Mouse (Mus musculus) testis, adult 2 months (tissue): ENCODE data around the gene Heatr5a. TPM values are rescaled to one million over a fixed set of nuclear protein-coding genes. Genes with fewer than 3 reads are reported as not detected.
A peak's percentile ranks its signal among the peaks of the same experiment; 100 is the strongest.

Experiments used
- H3K27ac ChIP-seq: fragments of 200-500 bp; 2 replicates; pipeline ENCODE4 v1.5.1; 2012; ENCODE audit warnings: low read depth, low read length; ENCODE audit not compliant: control insufficient read depth, insufficient read depth
- H3K27me3 ChIP-seq: fragments of 200-500 bp; 2 replicates; pipeline ENCODE4 v1.6.1; 2012; ENCODE audit warnings: mild to moderate bottlenecking, low read length, moderate library complexity; ENCODE audit not compliant: control insufficient read depth, insufficient read depth
- H3K36me3 ChIP-seq: fragments of 200-500 bp; 2 replicates; pipeline ENCODE4 v1.6.1; 2012; ENCODE audit warnings: mild to moderate bottlenecking, low read length; ENCODE audit not compliant: control insufficient read depth, insufficient read depth
- H3K4me1 ChIP-seq: fragments of 200-500 bp; 2 replicates; pipeline ENCODE4 v1.6.1; 2012; ENCODE audit warnings: low read length; ENCODE audit not compliant: control insufficient read depth, insufficient read depth
- H3K4me3 ChIP-seq: fragments of 200-500 bp; 2 replicates; pipeline ENCODE4 v1.5.1; 2012; ENCODE audit warnings: low read depth, mild to moderate bottlenecking, low read length, moderate library complexity, mixed read lengths; ENCODE audit not compliant: control insufficient read depth
- CTCF ChIP-seq: fragments of 200-500 bp; IDR thresholded peaks from 2 replicates; pipeline ENCODE4 v1.5.1; 2012; ENCODE audit warnings: low read depth, mild to moderate bottlenecking, inconsistent platforms, low read length, moderate library complexity; ENCODE audit not compliant: control insufficient read depth, insufficient read depth, insufficient replicate concordance
- POLR2A ChIP-seq: fragments of 200-500 bp; IDR thresholded peaks from 2 replicates; pipeline ENCODE4 v1.6.1; 2012; ENCODE audit warnings: low read depth, mild to moderate bottlenecking, inconsistent platforms, low read length, moderate library complexity; ENCODE audit not compliant: control insufficient read depth
- polyA plus RNA-seq: library from polyadenylated mRNA; depleted of rRNA; stranded (reverse); fragments of >200 nt; gene quantifications from 2 replicates; pipeline ENCODE4 v1.2.3, GENCODE M21; 2012

Heatr5a gene
- polyA plus RNA-seq, 1 experiment = 19.6 TPM

DNA sequence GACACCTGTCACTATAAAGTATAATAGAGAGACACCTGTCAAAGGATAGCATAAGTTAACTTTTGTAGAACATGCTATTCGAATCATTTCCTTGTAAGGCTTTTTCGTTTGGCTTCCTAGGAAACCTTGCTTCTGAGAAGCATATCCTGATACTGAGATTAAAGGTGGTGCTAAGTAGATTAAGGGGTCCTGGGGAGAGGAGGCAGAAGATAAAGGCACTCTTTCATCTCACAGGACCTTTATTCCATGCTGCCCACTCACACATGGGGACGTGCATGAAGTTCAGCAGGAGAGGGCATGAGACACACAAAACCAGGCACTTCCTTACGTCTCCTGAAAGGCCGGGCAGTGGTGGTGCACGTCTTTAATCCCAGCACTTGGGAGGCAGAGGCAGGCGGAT is 115.7 kb downstream of the Heatr5a start:
- TF ChIP-seq POLR2A = no peak
- TF ChIP-seq CTCF = no peak
- H3K27me3 ChIP-seq = no peaks in the 10 kb centered on the region

DNA sequence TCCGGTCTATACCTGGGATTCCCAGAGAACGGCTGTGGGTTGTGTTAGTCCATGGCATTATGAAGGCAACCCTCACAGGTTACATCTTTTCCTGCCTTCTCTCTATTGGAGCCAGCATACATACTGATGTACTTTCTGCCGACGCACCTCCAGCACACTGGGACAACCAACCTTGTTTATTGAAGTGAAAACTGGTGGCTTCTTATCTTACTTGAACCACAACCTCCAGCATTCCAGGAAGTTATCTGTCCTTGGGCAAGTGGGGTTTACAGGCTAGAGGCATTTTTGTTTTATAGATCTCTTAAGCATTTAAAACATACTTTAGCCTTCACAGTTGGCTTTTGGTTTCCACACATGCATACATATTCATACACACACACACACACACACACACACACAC is 119.5 kb downstream of the Heatr5a start:
- no peaks in the 10 kb centered on the region for H3K4me1 ChIP-seq
- H3K36me3 ChIP-seq = no peaks in the 10 kb centered on the region
- no peak for TF ChIP-seq POLR2A

More for the DNA sequence above, 115.7 kb downstream of the Heatr5a start:
- H3K4me3 ChIP-seq = no peak overlapping the region
- H3K27ac ChIP-seq = no peak overlapping the region
- no peaks in the 10 kb centered on the region; the same call in 1 of the 2 replicates for H3K4me1 ChIP-seq
- no peaks in the 10 kb centered on the region for H3K36me3 ChIP-seq

GRCm38 (mm10) chr12:51851155-51851554 is 120.0 kb downstream of the Heatr5a start:
- H3K4me1 ChIP-seq = no peaks in the 10 kb centered on the region
- H3K27ac ChIP-seq = no peak overlapping the region
- no peak overlapping the region for H3K4me3 ChIP-seq
- H3K36me3 ChIP-seq = no peaks in the 10 kb centered on the region
- TF ChIP-seq CTCF (no peak), POLR2A (no peak)
- H3K27me3 ChIP-seq = no peaks in the 10 kb centered on the region

More for the DNA sequence above, 119.5 kb downstream of the Heatr5a start:
- no peak overlapping the region for H3K27ac ChIP-seq
- H3K4me3 ChIP-seq = no peak overlapping the region
- H3K27me3 ChIP-seq = no peaks in the 10 kb centered on the region

GRCm38 (mm10) chr12:51850339-51850738 is 120.8 kb downstream of the Heatr5a start:
- Histone ChIP-seq H3K4me3 (no peak overlapping the region), H3K36me3 (no peaks in the 10 kb centered on the region), H3K4me1 (0 out of 2 replicates have a peak, but pooled peaks cover under 1% of the 10 kb centered on the region), H3K27ac (no peak overlapping the region), H3K27me3 (no peaks in the 10 kb centered on the region)
- TF ChIP-seq POLR2A (no peak), CTCF (no peak)

DNA sequence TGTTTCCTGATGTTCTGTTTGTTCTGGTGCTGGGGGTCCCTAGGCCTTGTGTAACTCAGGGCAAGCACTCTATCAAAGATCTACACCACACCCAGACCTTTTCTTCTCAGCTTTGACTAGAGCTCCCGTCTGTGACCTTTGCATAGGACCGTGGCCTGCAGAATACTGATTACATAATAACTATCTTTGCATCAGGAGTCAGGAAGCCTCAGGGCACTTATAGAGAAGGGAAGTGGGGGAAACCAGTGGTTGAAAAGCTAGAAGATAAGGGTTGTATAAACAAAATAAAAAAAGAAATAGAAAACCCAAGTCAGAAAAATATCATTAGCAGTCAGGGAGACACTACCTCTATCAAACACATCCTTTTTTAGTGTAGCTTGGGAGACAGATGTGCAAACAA is 121.2 kb downstream of the Heatr5a start:
- Histone ChIP-seq H3K4me1 (peaks cover 4% of the 10 kb centered on the region), H3K27ac (no peak overlapping the region), H3K4me3 (no peak overlapping the region), H3K36me3 (no peaks in the 10 kb centered on the region), H3K27me3 (no peaks in the 10 kb centered on the region)
- no peak for TF ChIP-seq POLR2A
- TF ChIP-seq CTCF = no peak

DNA sequence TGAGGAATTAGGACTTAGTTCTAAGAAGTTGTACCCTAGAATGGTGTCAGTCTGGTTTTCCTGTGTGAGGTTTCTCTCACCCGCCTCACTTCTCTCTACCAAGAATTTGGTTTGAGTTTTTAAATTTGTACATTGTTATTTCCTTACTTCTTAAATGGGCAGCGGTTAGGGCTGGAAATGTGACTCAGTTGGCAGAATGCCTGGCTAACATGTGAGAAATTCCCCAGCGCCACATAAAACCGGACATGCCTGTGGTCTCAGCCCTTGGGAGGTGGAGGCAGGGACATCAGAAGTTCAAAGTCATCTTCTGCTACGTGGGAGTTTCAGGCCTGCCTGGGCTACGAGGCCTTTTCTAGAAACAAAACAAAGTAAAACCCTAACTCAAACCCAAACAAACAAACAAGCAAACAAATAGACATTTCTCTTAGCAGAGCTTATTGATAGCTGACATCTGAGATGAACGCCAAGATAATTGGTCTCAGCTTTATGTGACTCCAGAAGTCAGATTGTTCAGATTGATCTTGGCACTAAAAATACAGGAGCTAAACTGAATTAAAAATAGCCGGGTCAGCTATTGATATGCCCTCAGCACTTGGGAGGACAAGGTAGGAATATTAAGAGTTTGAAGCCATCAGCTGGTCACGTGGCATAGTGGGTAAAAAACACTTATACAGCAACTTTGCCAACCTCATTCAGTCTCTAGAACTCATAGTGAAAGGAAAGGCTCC is 123.0 kb downstream of the Heatr5a start:
- H3K36me3 ChIP-seq = no peaks in the 10 kb centered on the region
- H3K4me1 ChIP-seq = peaks cover 16% of the 10 kb centered on the region
- no peak overlapping the region for H3K4me3 ChIP-seq
- no peak for TF ChIP-seq POLR2A
- TF ChIP-seq CTCF = no peak
- H3K27ac ChIP-seq = no peak overlapping the region
- no peaks in the 10 kb centered on the region for H3K27me3 ChIP-seq

DNA sequence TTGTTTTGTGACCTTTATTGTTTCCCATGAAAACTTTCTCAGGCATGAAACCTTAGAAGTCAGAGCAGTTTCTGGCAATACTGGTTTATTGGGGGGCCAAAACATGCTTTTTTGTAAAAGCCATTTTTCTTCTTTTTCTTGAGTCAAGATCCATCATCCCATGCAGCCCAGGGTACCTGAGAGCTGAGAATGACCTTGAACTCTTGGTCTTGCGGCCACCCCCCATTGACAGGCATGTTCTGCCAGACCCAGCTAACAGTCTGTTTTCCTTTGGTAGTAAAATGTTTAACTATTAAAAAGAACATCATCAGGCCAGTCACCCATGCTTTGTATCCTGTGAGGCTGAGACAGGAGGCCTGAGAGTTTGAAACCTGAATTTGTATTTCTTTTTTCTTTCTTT is 125.9 kb downstream of the Heatr5a start:
- TF ChIP-seq POLR2A (no peak), CTCF (no peak)
- Histone ChIP-seq H3K36me3 (no peaks in the 10 kb centered on the region), H3K27me3 (no peaks in the 10 kb centered on the region), H3K4me1 (peaks cover 16% of the 10 kb centered on the region), H3K27ac (no peak overlapping the region), H3K4me3 (no peak overlapping the region)

- H3K36me3 ChIP-seq = no peaks in the 10 kb centered on the region
- H3K27ac ChIP-seq = peak overlapping the region; percentile 94
- TF ChIP-seq POLR2A (peak; percentile 66), CTCF (no peak)
- H3K4me3 ChIP-seq = peak overlapping the region; percentile 91
- no peaks in the 10 kb centered on the region for H3K27me3 ChIP-seq
- H3K4me1 ChIP-seq = peaks cover 16% of the 10 kb centered on the region
These were observed 126.3 kb downstream of the Heatr5a start for GRCm38 (mm10) chr12:51844771-51845256.
